Mouse (Mus musculus) frontal cortex, adult 2 months (tissue): Measurements from ENCODE around the gene Snx1. TPM values are rescaled to one million over a fixed set of nuclear protein-coding genes. Genes with fewer than 3 reads are reported as not detected.

Source experiments
- DNase-seq, 2 experiments: peaks; one replicate each; pipeline ENCODE4 v3.0.0; 2022; ENCODE audit warnings: low spot score in 1 of 2; ENCODE audit errors: extremely low spot score in 1 of 2
- polyA plus RNA-seq: library from polyadenylated mRNA; depleted of rRNA; stranded (reverse); fragments of >200 nt; gene quantifications from 2 replicates; pipeline ENCODE4 v1.2.3, GENCODE M21; 2012; rRNA removed

The Snx1 gene
- polyA plus RNA-seq, 1 experiment: 93.5 TPM

- peak; percentile 96 to 98 for DNase-seq
These were observed 66.6 kb downstream of the Snx1 start, which contains the start of gene Ppib for GRCm38 (mm10) chr9:66059583-66060307. Gene Ppib, plus strand, starts transcription at chr9:66060222.

- no peak for DNase-seq
These were observed 72.8 kb downstream of the Snx1 start for GRCm38 (mm10) chr9:66053620-66054019.

- DNase-seq: no peak
These were observed 73.7 kb downstream of the Snx1 start for GRCm38 (mm10) chr9:66052731-66053130.

GRCm38 (mm10) chr9:66051493-66051892 lies 74.9 kb downstream of the Snx1 start:
- DNase-seq: no peak

- DNase-seq: no peak
These were observed 76.3 kb downstream of the Snx1 start for GRCm38 (mm10) chr9:66049931-66050601.

GRCm38 (mm10) chr9:66043241-66043640 lies 83.1 kb downstream of the Snx1 start:
- DNase-seq: no peak

- DNase-seq: no peak
These were observed 84.1 kb downstream of the Snx1 start for GRCm38 (mm10) chr9:66042331-66042730.

- peak; percentile 57 to 60 for DNase-seq
These were observed 85.6 kb downstream of the Snx1 start for GRCm38 (mm10) chr9:66040801-66041200.

GRCm38 (mm10) chr9:66039290-66039689 lies 87.1 kb downstream of the Snx1 start:
- DNase-seq: peak in 1 of 2 experiments; percentile 65

GRCm38 (mm10) chr9:66038581-66038980 lies 87.8 kb downstream of the Snx1 start:
- no peak for DNase-seq

Other genes with a start within 250 kb of the Snx1 start
- 0.57 and 0.96 TPM in 2 replicates for gene Pclaf, start 236.3 kb downstream of the Snx1 start, polyA plus RNA-seq
- gene Trip4, start 217.8 kb downstream of the Snx1 start, polyA plus RNA-seq: 19.9 and 25.8 TPM in 2 replicates
- gene Csnk1g1, start 217.7 kb downstream of the Snx1 start, polyA plus RNA-seq: 20.3 and 22.4 TPM in 2 replicates
- 239 and 279 TPM in 2 replicates for gene Ppib, start 66.4 kb downstream of the Snx1 start, polyA plus RNA-seq
- 6.2 TPM in 2 replicates for gene Snx22, start 56.9 kb downstream of the Snx1 start, polyA plus RNA-seq
- 29.4 and 31.7 TPM in 2 replicates for gene Ciao2a, start within 50 bp of the Snx1 start, polyA plus RNA-seq
- 2.1 and 3.8 TPM in 2 replicates for gene Dapk2, start 31.6 kb upstream of the Snx1 start, polyA plus RNA-seq
- 64.9 and 68.6 TPM in 2 replicates for gene Herc1, start 223.9 kb upstream of the Snx1 start, polyA plus RNA-seq